Mouse (Mus musculus) testis, adult 10 weeks (tissue): ENCODE data around the gene Tfr2. TPM values are rescaled to one million over a fixed set of nuclear protein-coding genes. Genes with fewer than 3 reads are reported as not detected.

ENCODE experiments used
- polyA plus RNA-seq: library from polyadenylated mRNA; stranded (reverse); fragments of 350-450 nt; fragmentation: Illumina TruSeq; extraction: RNeasy Lipid Tissue Mini Kit (QIAGEN cat#74804); gene quantifications from one replicate; pipeline ENCODE4 v1.2.3, GENCODE M21; 2014; ENCODE audit warnings: low read depth, low replicate concordance

Gene Tfr2
- polyA plus RNA-seq = 0.25 TPM

GRCm38 (mm10) chr5:137569665-137570064 lies at the start of gene Tfr2:
Gene Tfr2 (plus strand): TSS chr5:137569840.

GRCm38 (mm10) chr5:137533117-137533827 lies 36.4 kb upstream of the Tfr2 start, which contains the start of the genes Epo and Gnb2:
Gene Epo (minus strand): TSS chr5:137533242.
Gene Gnb2 (minus strand): TSS chr5:137533510.

GRCm38 (mm10) chr5:137553411-137553837 lies 16.2 kb upstream of the Tfr2 start, which contains the start of gene Actl6b:
Gene Actl6b (plus strand): TSS chr5:137553517.

DNA sequence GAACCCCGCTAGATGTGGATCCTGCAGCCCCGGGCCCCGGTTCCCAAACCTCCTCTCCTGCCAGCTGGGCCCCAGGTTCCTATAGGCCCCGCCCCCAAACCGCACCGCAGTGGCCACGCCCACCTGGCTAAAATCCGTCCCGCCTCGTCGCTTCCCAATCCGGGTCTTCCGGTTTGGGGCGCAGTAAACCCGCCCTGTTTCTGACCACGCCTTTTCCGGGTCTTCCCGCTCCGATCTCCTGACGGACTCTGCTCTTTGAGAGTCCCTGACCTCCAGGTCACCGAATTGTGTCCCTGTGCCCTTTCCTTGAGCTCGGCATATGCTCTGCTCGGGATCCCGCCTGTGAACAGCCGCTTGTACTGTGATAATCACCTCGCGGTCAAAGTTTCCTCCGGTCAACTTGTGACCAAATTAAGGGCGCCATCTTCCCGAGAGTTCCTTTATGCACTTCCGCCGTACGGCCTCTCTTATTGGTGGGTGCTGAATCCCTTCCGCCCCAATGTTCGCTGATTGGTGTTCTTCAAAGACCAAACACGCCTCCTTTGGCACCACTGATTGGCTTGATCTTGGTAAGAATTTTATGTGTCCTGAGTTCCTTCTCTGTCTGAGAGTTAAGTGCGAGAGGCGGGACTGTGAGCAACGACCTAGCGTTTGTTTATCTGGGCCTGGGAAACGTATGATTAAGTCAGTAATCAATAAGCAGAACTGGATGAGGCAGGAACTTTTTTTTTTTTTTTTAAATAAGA lies 31.2 kb downstream of the Tfr2 start, which contains the start of gene Mospd3:
Gene Mospd3 (minus strand): TSS at position 440 of the 746 bp plus-strand sequence.

DNA sequence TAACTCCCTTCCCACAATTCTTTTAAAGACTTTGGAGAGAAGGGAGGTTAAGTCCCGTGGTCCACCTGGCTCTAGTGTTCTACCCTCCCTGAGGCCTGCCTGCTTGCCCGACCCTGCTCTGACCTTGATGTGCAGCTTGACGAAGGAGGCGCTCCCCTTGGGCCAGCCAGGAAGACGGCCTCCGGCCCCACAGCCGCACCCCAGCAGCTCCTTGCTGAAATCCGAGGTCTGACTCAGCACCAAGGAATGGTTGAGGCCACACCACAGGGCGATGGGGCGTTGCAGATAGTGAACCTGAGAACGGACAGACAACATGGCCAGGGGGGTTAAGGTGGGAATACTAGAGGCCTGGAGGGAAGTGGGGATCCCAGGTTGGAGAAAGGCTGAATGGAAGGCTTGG lies 43.9 kb downstream of the Tfr2 start, which contains the start of gene Pcolce:
Gene Pcolce (minus strand): TSS at position 235 of the 400 bp plus-strand sequence.

DNA sequence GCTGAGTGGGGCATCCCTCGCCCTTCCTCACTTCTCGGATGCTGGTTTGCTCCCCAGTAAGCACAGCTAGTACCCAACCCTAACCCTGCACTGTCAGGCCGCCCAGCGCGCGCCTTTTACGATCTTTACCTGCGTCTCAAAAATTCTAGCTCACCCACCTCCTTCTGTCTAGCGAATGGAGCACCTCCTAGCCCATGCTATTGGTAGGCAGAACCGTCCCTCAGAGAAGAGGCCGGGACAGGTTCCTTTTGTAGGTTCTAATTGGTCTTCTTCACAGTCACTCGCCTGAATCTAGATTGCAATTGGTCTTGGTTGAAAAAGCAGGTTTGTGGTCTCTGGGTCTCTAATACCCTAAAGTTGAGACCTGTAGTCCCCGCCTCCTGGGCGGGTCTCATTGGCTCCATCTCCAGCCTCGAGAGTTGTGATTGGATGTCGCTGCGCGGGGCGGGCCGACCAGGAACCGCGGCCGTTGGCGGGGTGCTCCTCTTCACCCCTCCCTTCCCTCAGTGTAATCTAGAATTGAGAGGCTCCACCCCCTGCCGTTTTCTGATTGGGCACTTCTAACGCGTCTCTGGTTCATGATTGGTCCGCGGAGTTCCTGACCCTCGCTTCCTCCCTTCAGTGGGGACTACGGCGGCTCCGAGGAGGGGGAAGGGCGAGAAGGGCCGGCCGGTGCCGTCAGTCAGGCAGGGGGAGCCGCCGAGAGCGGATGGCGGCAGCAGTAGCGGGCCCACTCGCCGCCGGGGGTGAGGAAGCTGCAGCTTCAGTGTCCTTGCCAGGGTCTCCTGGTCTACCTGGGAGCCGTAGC lies 59.1 kb downstream of the Tfr2 start, which contains the start of the genes Fbxo24, Lrch4 and Gm20605:
Gene Fbxo24 (minus strand): TSS at position 505 of the 808 bp plus-strand sequence.
Gene Lrch4 (plus strand): TSS at position 624 of the 808 bp plus-strand sequence.
Gene Gm20605 (plus strand): TSS at position 678 of the 808 bp plus-strand sequence.

Other genes with a start within 250 kb of the Tfr2 start
- 0.28 TPM for gene Slc12a9, start 236.2 kb upstream of the Tfr2 start, polyA plus RNA-seq
- 0.32 TPM for gene Ephb4, start 219.7 kb upstream of the Tfr2 start, polyA plus RNA-seq
- 2.8 TPM for gene Zan, start 92.8 kb upstream of the Tfr2 start, polyA plus RNA-seq
- not detected for gene Pop7, start 67.3 kb upstream of the Tfr2 start, polyA plus RNA-seq
- gene Gigyf1, start 51.3 kb upstream of the Tfr2 start, polyA plus RNA-seq = 0.83 TPM
- not detected for gene Epo, start 36.6 kb upstream of the Tfr2 start, polyA plus RNA-seq
- gene Gnb2, start 36.3 kb upstream of the Tfr2 start, polyA plus RNA-seq = 1.3 TPM
- not detected for gene Actl6b, start 16.3 kb upstream of the Tfr2 start, polyA plus RNA-seq
- gene Mospd3, start 31.2 kb downstream of the Tfr2 start, polyA plus RNA-seq = not detected
- 12.9 TPM for gene Pcolce, start 43.9 kb downstream of the Tfr2 start, polyA plus RNA-seq
- gene Fbxo24, start 59.2 kb downstream of the Tfr2 start, polyA plus RNA-seq = 3.5 TPM
- 1.6 TPM for gene Lrch4, start 59.3 kb downstream of the Tfr2 start, polyA plus RNA-seq
- 0.39 TPM for gene Gm20605, start 59.3 kb downstream of the Tfr2 start, polyA plus RNA-seq
- 1.2 TPM for gene Sap25, start 71.5 kb downstream of the Tfr2 start, polyA plus RNA-seq
- not detected for gene Irs3, start 75.9 kb downstream of the Tfr2 start, polyA plus RNA-seq
- gene Agfg2, start 114.9 kb downstream of the Tfr2 start, polyA plus RNA-seq = 5.5 TPM
- gene Nyap1, start 171.8 kb downstream of the Tfr2 start, polyA plus RNA-seq = 0.07 TPM
- gene Tsc22d4, start 175.9 kb downstream of the Tfr2 start, polyA plus RNA-seq = 7.8 TPM
- gene Ppp1r35, start 209.0 kb downstream of the Tfr2 start, polyA plus RNA-seq = 3.4 TPM
- gene Mepce, start 217.8 kb downstream of the Tfr2 start, polyA plus RNA-seq = 26.1 TPM
- 48.0 TPM for gene Zcwpw1, start 218.0 kb downstream of the Tfr2 start, polyA plus RNA-seq